Mouse (Mus musculus) frontal cortex, adult 2 months (tissue): ENCODE data around the gene Mtr. TPM values are rescaled to one million over a fixed set of nuclear protein-coding genes. Genes with fewer than 3 reads are reported as not detected.
"Not testable (repeated sequence)": the region's sequence is repeated elsewhere in the genome, so short reads cannot be mapped to it uniquely, and the experiment has no call there.

Source experiments
- DNase-seq, 2 experiments: peaks; one replicate each; pipeline ENCODE4 v3.0.0; 2022; ENCODE audit warnings: low spot score in 1 of 2; ENCODE audit errors: extremely low spot score in 1 of 2
- polyA plus RNA-seq: library from polyadenylated mRNA; depleted of rRNA; stranded (reverse); fragments of >200 nt; gene quantifications from 2 replicates; pipeline ENCODE4 v1.2.3, GENCODE M21; 2012; rRNA removed

The Mtr gene
- polyA plus RNA-seq, 1 experiment: 10.0 TPM

DNA sequence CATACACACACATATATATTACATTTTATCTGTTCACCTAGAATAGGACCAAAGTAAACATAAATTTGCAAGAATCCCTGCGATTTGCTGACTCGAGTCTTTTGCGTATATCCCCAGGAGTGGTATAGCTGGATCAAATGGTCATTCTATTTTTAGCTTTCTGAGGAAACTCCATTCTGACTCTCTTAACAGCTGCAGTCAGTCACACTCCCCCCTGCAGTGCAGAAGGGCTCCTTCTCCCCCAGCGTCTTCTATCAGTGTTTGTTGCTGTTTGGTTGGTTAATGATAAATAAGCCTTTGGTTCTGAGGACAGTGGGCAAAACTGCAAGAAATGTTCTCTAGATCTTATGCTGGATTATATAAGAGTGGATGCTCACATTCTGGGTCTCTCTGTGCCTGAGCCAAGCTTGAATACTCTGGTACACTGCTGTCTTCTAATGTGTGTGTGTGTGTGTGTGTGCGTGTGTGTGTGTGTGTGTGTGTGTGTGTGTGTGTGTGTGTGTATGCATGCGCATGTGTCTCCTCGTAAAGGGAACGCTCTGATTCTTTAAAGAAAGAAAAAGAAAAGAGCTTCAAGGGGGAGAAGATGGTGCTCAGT, 92.4 kb downstream of the Mtr start:
- DNase-seq: peak in 1 of 2 experiments; percentile 19

DNA sequence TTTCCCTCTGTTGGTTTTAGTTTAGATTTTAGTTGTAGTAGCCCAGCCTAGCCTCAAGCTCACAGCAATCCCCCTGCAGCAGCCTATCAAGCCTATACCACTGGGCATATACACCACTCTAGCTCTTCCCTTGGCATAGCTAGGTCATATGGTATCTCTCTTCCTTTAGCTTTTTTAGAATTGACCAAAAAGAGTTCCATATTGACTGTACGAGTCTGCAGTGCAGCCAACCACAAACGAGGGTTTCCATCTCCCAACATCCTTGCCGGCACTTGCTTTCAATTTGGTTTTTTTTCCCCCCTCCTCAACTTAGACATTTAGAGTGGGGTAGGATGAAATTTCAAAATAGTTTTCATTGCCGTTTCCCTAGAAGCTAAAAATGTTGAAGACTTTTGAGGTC, 95.5 kb downstream of the Mtr start:
- no peak for DNase-seq

DNA sequence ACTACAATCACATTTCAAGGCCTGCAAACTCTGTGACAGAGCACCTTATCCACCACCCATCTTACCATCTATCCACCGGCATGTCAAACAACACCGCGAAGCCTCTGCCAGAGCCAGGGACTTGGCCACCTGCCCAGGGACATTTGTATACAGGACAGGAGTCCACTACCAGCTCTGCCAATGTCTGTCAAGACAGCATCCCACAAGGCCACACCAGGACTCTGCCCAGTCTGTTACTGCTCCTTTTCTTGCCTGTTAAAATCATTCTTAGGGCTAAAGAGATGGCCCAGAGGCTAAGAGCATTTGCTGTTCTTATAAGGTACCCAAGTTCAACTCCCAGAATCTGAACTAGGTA, 97.8 kb downstream of the Mtr start:
- no peak for DNase-seq

DNA sequence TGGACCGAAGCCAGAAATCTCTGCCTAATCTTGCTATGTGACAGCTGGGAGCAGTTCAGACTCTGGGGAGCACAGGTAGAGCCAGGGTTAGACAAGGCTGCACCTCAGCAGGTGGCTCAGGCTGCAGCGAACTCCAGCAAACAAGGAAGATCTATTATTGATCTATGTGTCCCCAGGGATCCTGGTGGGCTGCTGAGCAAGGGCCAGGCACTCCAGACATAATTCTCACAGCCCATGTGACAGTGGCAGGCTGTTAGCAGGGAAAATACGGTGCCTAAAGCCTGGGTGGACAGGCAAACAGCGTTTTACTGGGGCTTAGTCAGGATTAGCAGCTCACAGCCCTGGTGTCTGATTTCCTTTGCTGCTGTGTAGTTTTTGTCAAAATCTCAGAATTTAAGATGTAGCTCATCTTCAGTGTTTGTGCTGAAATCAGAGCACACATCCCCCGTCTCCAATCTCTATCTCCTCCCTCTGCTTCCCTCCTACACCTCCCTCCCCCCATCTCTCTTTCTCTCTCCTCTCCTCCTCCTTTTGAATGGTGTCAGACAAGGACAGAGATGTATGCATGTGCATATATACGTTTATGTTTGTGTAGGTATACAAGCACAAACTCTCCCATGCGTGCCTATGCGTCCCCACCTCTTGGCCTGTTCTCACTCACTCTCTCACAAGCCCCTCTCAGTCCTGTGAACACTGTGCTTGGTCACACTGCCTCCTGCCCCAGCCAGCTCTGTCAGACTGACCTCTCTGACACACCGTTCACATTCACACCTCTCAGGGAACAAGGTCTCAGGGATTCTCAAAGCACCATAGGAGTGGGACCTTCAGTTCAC, 98.4 kb downstream of the Mtr start:
- peak in 1 of 2 experiments; percentile 34 for DNase-seq

GRCm38 (mm10) chr13:12153922-12154321, 104.0 kb downstream of the Mtr start:
- DNase-seq: no peak

GRCm38 (mm10) chr13:12146918-12147507, 110.9 kb downstream of the Mtr start:
- no peak for DNase-seq

DNA sequence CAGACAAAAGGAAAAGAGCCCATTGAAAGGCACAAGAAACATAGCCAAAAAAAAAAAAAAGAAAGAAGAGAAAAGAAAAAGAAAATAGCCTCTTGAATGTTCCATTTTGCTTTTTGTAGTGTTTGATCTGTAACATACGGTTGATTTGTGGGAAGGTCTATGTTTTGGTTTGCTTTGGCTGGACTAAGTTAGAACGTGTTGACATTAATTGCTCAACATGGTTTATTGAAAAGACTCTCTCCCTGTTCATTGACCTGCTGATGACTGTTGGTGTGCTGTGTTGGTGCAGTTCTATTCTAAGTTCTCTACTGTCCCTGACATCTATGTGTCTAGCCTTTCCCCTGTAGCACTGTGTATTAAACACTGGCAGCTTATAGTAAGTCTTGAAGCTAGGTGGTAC, 111.5 kb downstream of the Mtr start:
- DNase-seq: no peak

GRCm38 (mm10) chr13:12143347-12143746, 114.6 kb downstream of the Mtr start:
- no peak for DNase-seq

GRCm38 (mm10) chr13:12136461-12136860, 121.5 kb downstream of the Mtr start:
- DNase-seq: not testable (repeated sequence)

DNA sequence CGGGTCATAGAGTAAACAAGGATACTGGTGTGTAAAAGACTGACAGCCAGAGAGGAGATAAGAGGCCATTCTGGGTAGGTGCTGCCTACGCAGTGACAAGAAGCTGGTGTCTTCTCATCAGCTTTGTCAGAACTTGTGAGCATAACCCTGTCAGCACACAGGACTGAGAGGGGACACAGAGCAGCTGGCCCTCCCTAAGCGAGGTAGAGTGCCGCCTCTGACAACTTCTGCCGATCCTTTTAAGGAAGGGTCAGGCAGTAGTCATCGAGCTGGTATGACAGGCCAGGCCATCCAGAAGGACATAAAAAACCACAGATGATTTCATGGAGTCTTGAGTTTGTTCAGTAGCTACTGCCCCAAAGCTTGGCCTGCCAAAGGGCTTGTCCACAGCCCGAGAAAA, 124.4 kb downstream of the Mtr start:
- no peak for DNase-seq

Other genes starting within 250 kb of the Mtr start
- gene Ryr2, start 151.2 kb downstream of the Mtr start, polyA plus RNA-seq: 66.8 and 68.6 TPM in 2 replicates
- 25.8 and 26.1 TPM in 2 replicates for gene Actn2, start 82.6 kb upstream of the Mtr start, polyA plus RNA-seq
- gene Heatr1, start 136.9 kb upstream of the Mtr start, polyA plus RNA-seq: 21.7 and 24.8 TPM in 2 replicates
- gene Lgals8, start 206.8 kb upstream of the Mtr start, polyA plus RNA-seq: 34.7 and 39.5 TPM in 2 replicates